Mouse (Mus musculus): ENCODE measurements around the gene Gmds.

Gmds gene

GRCm38 (mm10) chr13:32161567-32161966, 177.0 kb downstream of the Gmds start:
- peak; percentile 42 for DNase-seq (ENCODE audit: low spot score)

DNA sequence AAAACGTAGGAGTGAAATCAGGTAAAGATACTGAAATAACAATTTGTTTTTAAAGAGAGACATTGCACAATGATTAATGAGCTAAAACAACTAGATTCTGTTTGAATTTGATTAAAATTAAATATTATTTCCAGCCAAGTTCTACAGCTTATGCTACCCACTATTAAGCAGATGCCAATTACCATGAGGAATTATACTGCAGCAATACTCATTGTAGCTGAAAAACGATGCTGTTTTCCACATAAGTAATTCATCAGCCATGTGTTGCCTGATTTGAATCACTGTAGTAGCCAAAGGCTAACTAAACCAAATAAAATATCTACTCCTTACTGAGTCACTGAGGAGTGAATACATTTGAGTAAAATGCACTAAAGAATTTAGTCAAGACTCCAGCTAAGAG, 180.3 kb downstream of the Gmds start:
- DNase-seq (ENCODE audit: low spot score): no peak

DNA sequence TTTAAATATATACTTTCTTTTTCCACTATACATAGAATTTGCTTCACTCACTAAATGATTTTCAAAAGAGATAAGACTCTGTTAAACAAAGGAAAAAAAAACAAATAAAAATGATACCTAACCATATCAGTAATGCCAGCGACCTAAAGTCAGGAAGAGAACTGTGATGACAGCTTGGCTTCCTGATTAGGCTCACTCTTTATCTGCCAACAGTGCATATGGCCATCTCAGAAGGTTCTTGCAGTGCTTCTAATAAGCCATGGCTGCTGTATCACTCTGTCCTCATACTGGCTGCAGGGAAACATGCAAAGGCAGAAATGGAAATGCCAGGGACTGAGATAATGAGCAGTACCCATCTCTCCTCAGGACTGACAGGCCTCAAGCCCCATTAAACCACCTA, 192.6 kb downstream of the Gmds start:
- DNase-seq (ENCODE audit: low spot score): no peak

- DNase-seq (ENCODE audit: low spot score): no peak
These were observed 193.4 kb downstream of the Gmds start for GRCm38 (mm10) chr13:32145179-32145578.

DNA sequence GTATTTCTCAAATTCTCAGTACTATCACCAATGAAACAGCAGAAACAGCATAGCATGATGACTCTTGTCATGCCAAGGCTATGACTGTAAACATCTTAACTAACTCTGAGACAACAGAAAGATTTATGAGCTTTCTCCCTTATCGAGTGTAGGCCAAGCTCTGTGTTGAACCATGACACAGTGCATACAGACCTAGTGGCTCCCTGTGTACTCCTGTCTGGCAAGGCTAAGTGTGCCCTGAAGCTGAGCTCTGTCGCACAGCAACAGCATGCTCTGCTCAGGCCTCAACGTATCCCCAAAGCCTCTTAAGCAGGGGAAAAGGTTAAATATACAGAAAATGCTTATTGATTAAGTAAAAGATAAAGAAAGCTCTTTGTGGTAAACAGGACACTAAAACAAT, 194.9 kb downstream of the Gmds start:
- DNase-seq (ENCODE audit: low spot score): no peak

GRCm38 (mm10) chr13:32134663-32135273, 203.8 kb downstream of the Gmds start:
- no peak for DNase-seq (ENCODE audit: low spot score)

DNA sequence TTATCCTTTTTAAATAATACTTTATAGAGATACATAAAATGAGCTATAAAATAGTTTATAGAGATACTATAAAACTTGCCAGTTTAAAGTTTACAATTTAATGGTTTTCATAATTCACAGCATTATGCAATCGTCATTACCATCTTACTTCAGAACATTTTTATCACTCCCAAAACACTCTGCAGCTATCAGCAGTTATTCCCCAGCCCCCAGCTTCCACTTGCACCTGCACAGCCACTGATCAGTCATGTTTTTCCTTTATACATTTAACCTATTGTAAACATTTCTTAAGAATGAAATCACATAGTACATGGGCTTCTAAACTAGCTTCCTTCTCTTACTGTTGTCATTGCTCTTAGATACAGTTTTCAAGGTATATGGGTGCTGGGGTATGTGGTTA, 208.6 kb downstream of the Gmds start:
- DNase-seq (ENCODE audit: low spot score): no peak

- peak; percentile 9 for DNase-seq (ENCODE audit: low spot score)
These were observed 220.2 kb downstream of the Gmds start for GRCm38 (mm10) chr13:32118386-32118785.

DNA sequence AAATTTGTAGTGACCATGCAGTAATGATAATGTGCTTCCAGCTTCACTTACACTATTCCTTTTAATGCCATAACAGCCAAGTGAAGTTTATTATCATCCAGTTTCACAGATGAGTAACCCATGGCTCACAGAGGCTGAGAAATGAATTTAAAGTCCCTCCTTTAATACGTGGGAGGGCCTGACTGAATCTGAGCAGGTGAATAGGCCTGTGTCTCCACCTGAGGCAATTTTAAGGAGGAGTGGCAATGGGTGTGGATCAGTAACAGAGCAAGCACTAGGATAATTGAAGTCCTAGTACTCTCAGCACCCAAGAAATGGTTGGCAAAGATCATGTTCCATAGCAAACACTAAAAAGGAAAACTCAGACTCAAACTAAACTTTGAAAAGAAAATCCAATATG, 223.1 kb downstream of the Gmds start:
- no peak for DNase-seq (ENCODE audit: low spot score)

DNA sequence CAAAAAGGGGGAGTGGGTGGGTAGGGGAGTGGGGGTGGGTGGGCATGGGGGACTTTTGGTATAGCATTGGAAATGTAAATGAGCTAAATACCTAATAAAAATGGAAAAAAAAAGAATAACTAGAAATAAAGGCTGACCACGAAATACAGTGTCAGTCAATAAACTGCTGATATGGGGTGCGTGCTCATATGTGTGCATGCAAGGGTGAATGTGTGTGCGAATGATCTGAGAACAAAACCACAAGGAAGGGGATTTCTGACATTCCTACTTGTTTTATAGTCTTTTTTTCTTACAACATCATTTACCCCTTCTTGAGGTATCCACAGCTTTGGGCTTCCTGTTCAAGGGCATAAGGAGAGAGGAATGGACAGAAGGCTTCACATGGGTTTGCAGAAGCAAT, 224.7 kb downstream of the Gmds start:
- no peak for DNase-seq (ENCODE audit: low spot score)

GRCm38 (mm10) chr13:32088303-32088977, 250.1 kb downstream of the Gmds start:
- DNase-seq (ENCODE audit: low spot score): no peak

- peak; percentile 27 for DNase-seq (ENCODE audit: low spot score)
These were observed 257.9 kb downstream of the Gmds start for GRCm38 (mm10) chr13:32080520-32081249.

GRCm38 (mm10) chr13:32073630-32074029, 264.9 kb downstream of the Gmds start:
- no peak for DNase-seq (ENCODE audit: low spot score)

DNA sequence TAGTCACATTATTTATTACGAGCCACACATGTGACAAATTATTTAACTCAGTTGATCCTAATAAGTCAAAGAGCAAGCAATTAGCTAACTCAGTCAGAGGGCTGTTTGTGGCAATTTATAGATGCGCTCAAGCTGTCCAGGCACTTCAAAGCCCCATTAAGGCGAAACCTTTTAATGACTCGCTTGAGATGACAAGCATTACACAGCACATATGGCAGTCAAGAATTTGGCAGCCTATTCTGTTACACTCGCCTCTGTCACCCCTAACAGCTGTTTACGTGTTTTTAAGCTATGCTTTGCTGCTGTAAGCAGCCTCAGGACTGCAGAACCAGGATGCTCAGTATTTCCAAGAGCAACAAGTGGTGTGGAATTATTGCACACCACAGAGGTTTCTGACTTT, 283.2 kb downstream of the Gmds start:
- peak; percentile 67 for DNase-seq (ENCODE audit: low spot score)

GRCm38 (mm10) chr13:32053587-32053986, 285.0 kb downstream of the Gmds start:
- no peak for DNase-seq (ENCODE audit: low spot score)

- no peak for DNase-seq (ENCODE audit: low spot score)
These were observed 290.3 kb downstream of the Gmds start for GRCm38 (mm10) chr13:32047980-32048959.

DNA sequence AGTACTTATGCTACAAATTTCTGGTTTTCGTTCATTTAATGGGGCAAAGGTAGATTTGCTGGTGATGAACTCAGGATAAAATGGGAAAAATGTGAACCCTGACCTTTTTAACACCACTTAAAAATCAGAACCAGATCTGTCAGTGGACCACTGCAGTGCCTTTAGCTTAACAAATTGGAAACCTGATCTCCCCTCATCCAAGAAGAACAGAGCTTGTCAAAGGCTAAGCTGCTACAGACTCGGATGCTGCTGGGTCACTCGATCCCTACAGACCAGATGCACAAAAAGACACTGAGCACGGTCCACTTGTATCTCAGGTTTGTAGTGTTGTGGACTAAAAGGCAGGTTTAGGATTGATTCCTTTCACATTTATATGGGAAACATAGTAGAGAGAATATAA, 291.6 kb downstream of the Gmds start:
- DNase-seq (ENCODE audit: low spot score): no peak

DNA sequence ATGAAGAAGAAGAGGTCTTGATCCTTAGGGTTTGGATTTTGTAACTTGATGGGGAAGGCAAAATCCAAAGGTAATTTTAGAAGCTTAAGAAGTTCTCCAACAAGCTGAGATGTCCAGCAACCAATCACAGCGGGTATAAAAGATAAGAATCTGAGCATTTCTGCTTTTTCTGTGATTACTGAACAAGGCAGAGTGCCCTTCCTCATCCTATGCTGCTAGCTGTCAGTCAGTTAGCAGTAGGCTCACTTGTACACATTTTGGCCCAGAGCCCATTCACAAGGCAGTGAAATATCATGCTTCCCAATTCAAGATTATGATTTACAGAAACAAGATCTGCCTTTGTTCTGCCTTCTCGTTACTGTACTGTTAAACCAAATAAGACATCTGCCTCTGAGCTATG, 295.8 kb downstream of the Gmds start:
- no peak for DNase-seq (ENCODE audit: low spot score)

- no peak for DNase-seq (ENCODE audit: low spot score)
These were observed 297.7 kb downstream of the Gmds start for GRCm38 (mm10) chr13:32040822-32041221.

DNA sequence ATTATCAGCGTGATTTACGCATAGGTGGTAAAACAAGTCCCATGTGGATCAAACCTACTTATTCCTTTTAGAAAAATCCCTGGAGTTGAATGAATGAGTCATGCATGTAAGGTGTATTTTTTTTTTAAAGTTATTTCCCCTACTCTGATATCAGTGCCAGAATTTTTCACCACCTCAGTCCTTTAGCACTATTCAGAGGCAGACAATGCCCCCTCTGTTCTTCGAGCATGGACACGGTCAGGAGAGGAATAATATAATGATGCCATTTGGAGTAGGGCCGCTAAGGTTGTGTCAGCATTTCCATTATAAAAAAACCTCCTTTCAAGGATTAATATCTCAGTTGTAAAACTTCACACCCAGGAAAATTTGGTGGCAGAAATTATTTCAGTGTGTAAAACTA, 301.6 kb downstream of the Gmds start:
- no peak for DNase-seq (ENCODE audit: low spot score)

- no peak for DNase-seq (ENCODE audit: low spot score)
These were observed 303.6 kb downstream of the Gmds start for GRCm38 (mm10) chr13:32034799-32035448.

DNA sequence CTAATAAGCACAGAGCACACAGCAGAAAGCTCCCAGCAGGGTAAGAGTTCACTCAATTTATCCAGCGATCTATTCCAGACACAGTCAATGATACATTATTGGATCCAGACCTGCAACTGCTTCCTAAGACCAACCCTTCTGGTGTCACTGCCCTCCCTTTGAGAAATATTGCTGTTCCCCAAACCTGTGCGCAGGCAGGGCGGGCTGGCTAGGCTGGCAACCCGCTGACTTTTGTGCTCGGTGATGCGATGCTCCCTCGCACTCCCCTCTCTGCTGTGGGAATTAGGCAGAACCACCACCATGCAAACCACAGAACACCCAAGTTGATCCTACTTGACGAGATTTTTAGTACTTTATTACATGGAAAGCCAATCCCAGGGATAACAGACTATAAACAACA, 304.4 kb downstream of the Gmds start:
- peak; percentile 28 for DNase-seq (ENCODE audit: low spot score)
